Mouse (Mus musculus): ENCODE measurements at regions not wholly inside any gene's neighbourhood (a gene's known extent, or its start where the extent isn't known, plus 50 kb on each side); places are given as distances from the start of the nearest gene placed in this dataset.

DNA sequence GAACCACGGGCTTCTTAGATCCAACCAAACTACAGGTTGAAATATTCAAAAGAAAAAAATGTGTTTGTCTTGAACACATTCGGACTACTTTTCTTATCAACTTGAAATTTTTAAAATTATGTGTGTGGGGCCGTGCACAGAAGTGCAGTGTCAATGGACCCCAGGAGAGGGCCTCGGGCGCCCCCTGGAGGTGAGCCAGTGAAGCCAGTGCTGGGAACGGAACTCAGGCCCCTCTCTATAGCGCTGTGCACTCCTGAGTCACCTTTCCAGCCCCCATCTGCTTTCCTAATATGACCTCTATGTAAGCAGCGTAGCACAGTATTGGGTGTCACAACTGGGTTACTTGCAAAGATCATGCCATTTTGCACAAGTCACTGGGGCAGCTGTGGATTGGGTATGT lies 61.9 kb upstream of the Slc22a12 start:
- Histone ChIP-seq H3K4me1 (ENCODE audit: control insufficient read depth, insufficient read depth, low read length) (no peaks in the 10 kb centered on the region), H3K4me3 (replicated peaks; ENCODE audit: extremely low read depth, low read depth, low read length) (no peak overlapping the region)
- no peak for DNase-seq
- 53% methylated on average over 8 of the region's 8 CpGs for WGBS
- TF ChIP-seq CTCF (IDR thresholded peaks at IDR 0.05; ENCODE audit: insufficient read depth, low read length) (no peak), POLR2A (IDR thresholded peaks at IDR 0.05; ENCODE audit: borderline replicate concordance, extremely low read depth, low read depth, low read length) (no peak)

DNA sequence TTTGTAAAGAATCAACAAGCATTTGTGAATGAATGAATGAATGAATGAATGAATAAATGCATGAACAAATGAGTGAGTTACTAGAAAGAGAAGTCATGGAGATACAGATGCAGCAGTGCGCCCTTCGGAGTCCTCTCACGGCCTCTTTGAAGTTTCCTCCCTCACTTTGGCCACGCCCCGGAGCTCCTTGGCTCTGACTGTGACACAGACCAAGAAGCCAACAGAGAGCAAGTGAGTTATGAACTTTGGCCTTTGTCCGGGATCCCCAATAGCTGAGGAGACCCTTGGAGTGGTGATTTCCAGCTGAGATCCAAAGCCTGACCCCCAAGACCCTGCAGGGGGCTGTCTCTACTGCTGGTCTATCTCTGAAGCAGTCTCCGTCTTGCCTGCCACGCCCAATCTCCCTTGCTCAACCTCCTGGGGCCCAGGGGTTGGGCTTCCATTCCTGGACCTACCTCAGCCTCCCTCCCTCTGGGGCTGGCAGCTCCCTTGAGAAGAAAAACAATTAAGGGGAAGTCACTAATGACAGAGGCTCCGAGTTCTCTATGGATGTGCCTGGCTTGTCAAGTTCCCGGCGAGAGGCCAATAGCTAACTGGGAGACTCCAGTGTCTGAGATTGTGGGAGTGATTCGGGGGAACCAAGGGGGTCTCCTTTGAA lies 58.2 kb upstream of the Slc22a12 start:
- Histone ChIP-seq H3K4me3 (replicated peaks; ENCODE audit: extremely low read depth, low read depth, low read length) (no peak overlapping the region), H3K4me1 (ENCODE audit: control insufficient read depth, insufficient read depth, low read length) (no peaks in the 10 kb centered on the region)
- DNase-seq, result no peak
- 31% methylated on average over 12 of the region's 12 CpGs for WGBS
- TF ChIP-seq CTCF (IDR thresholded peaks at IDR 0.05; ENCODE audit: insufficient read depth, low read length), result no peak
- no peak for TF ChIP-seq POLR2A (IDR thresholded peaks at IDR 0.05; ENCODE audit: borderline replicate concordance, extremely low read depth, low read depth, low read length)

DNA sequence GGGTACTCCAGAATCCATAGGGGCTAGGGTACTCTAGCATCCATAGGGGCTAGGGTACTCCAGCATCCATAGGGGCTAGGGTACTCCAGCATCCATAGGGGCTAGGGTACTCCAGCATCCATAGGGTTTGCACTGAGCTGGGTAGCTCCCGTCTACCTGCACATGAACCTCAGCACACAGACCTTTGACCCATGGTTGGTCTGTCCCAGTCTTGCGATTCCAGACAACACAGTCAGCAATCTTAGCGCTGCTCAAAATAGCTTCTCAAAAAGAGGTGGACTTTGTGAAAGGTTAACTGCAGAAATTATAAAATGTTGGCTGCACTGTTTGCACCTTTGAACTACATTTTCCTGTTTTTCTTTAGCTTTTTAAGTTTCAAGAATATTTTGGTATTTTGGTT lies 56.4 kb upstream of the Slc22a12 start:
- H3K4me3 ChIP-seq (replicated peaks; ENCODE audit: extremely low read depth, low read depth, low read length), result no peak overlapping the region

DNA sequence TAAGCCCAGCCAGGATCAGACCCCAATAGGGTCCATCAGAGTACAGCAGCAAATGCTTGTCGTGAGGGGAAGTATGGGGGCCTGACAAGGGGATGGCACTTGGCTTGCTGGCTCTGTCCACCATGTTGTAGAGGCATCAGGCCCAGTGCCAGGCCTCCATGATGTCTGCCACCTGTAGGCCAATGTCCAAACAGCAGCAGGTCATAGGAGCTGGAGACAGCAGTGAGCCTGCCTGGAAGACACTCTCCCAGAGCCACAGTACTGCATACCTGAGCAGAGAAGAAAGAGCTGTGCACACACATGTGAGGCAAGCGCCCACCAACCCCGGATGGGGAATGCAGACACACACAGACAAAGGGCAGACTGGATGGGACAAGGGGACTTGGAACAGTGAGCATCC lies 55.4 kb upstream of the Slc22a12 start:
- no peak for DNase-seq
- H3K4me3 ChIP-seq (replicated peaks; ENCODE audit: extremely low read depth, low read depth, low read length), result no peak overlapping the region
- TF ChIP-seq POLR2A (IDR thresholded peaks at IDR 0.05; ENCODE audit: borderline replicate concordance, extremely low read depth, low read depth, low read length) (no peak), CTCF (IDR thresholded peaks at IDR 0.05; ENCODE audit: insufficient read depth, low read length) (no peak)
- no peaks in the 10 kb centered on the region for H3K4me1 ChIP-seq (ENCODE audit: control insufficient read depth, insufficient read depth, low read length)
- 72% methylated on average over 3 of the region's 3 CpGs for WGBS

More for the DNA sequence above, 56.4 kb upstream of the Slc22a12 start:
- TF ChIP-seq POLR2A (IDR thresholded peaks at IDR 0.05; ENCODE audit: borderline replicate concordance, extremely low read depth, low read depth, low read length), result no peak
- no peak for TF ChIP-seq CTCF (IDR thresholded peaks at IDR 0.05; ENCODE audit: insufficient read depth, low read length)
- WGBS, result 79% methylated on average over 3 of the region's 3 CpGs
- DNase-seq, result no peak
- H3K4me1 ChIP-seq (ENCODE audit: control insufficient read depth, insufficient read depth, low read length), result no peaks in the 10 kb centered on the region

DNA sequence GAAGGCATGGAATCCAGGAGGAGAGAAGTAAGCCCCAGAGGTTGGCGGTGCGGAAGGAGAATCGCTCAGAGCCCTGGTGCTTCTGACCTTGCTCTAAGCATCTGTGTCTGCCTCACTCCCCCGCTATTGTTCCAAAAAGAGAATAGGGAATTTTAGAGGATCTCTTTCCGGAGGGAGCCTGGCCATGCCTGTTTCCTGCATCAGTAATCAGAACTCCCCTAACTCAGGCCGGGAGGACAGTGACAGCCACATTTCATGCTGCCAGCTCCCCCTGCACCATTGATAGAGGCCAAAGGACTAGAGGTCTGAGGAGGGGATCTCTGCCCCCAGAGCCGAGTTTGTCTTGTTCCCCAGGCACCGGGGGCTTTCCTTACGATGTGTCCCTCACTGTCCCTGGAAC lies 53.0 kb upstream of the Slc22a12 start:
- no peak overlapping the region for H3K4me3 ChIP-seq (replicated peaks; ENCODE audit: extremely low read depth, low read depth, low read length)
- no peak for DNase-seq
- TF ChIP-seq POLR2A (IDR thresholded peaks at IDR 0.05; ENCODE audit: borderline replicate concordance, extremely low read depth, low read depth, low read length) (no peak), CTCF (IDR thresholded peaks at IDR 0.05; ENCODE audit: insufficient read depth, low read length) (no peak)
- H3K4me1 ChIP-seq (ENCODE audit: control insufficient read depth, insufficient read depth, low read length), result no peaks in the 10 kb centered on the region
- 53% methylated on average over 9 of the region's 9 CpGs for WGBS
